Mouse (Mus musculus) hindbrain, postnatal 0 days (tissue): ENCODE measurements around the gene Dlk2. TPM values are rescaled to one million over a fixed set of nuclear protein-coding genes. Genes with fewer than 3 reads are reported as not detected.

Experiments used
- ATAC-seq: fragments of 200-750 bp; cut with Nextera tagmentation; 2 replicates; pipeline ENCODE4 v1.8.0; 2017; ENCODE audit warnings: mild to moderate bottlenecking, moderate TSS enrichment, moderate library complexity
- DNase-seq: peaks from one replicate; pipeline ENCODE4 v3.0.0-alpha.2; 2015; ENCODE audit warnings: low spot score
- H3K27ac ChIP-seq: fragments of 300-500 bp; sonication (generic); 2 replicates; pipeline ENCODE4 v1.5.1; 2014; ENCODE audit warnings: mild to moderate bottlenecking
- H3K27me3 ChIP-seq: fragments of 300-500 bp; sonication (generic); 2 replicates; pipeline ENCODE4 v1.6.1; 2014; ENCODE audit warnings: low read length, mixed read lengths; ENCODE audit not compliant: insufficient read depth
- H3K36me3 ChIP-seq: fragments of 300-500 bp; sonication (generic); 2 replicates; pipeline ENCODE4 v1.6.1; 2014; ENCODE audit warnings: low read length, mixed read lengths; ENCODE audit not compliant: insufficient read depth
- H3K4me1 ChIP-seq: fragments of 300-500 bp; sonication (generic); 2 replicates; pipeline ENCODE4 v1.6.1; 2014; ENCODE audit warnings: antibody characterized with exemption, low read length, mixed read lengths; ENCODE audit not compliant: insufficient read depth
- H3K4me2 ChIP-seq: fragments of 300-500 bp; sonication (generic); 2 replicates; pipeline ENCODE4 v1.6.1; 2014; ENCODE audit warnings: low read depth, mild to moderate bottlenecking, low read length, moderate library complexity, mixed read lengths
- H3K4me3 ChIP-seq: fragments of 300-500 bp; sonication (generic); 2 replicates; pipeline ENCODE4 v1.5.1; 2014; ENCODE audit warnings: low read length
- H3K9ac ChIP-seq: fragments of 300-500 bp; sonication (generic); replicated peaks from 2 replicates; pipeline ENCODE4 v1.6.1; 2014; ENCODE audit warnings: mild to moderate bottlenecking, low read length, moderate library complexity, mixed read lengths
- H3K9me3 ChIP-seq: fragments of 300-500 bp; sonication (generic); 2 replicates; pipeline ENCODE4 v1.6.1; 2016; ENCODE audit warnings: low read length, mixed read lengths
- CTCF ChIP-seq: IDR thresholded peaks from 2 replicates; pipeline ENCODE4 v1.5.1; 2016; ENCODE audit warnings: antibody characterized with exemption, control low read depth, low read depth
- whole genome bisulfite sequencing: fragments of 180-500 bp; shearing (Covaris S2); extraction: QIAGEN DNeasy Blood & Tissue Kit; methylation state at CpG from one replicate; pipeline ENCODE4 v1.1.7; 2014; 5-methylcytosine and 5-hydroxymethylcytosine counted together
- polyA plus RNA-seq: library from polyadenylated mRNA; unstranded; fragments of >200 nt; fragmentation: Nextera tagmentation; extraction: Ambion mirVana; gene quantifications from 2 replicates; pipeline ENCODE4 v1.2.1, GENCODE M21; 2015
- total RNA-seq: library from RNA; depleted of rRNA; stranded (reverse); fragments of >200 nt; gene quantifications from 2 replicates; pipeline ENCODE4 v1.2.3, GENCODE M21; 2014

Gene Dlk2
- total and polyA plus RNA-seq, 2 experiments from 2014 or later = 23.9 to 67.7 TPM

- WGBS = 85% methylated on average over 5 of the region's 5 CpGs
- TF ChIP-seq CTCF = no peak
- Histone ChIP-seq H3K4me3 (no peak overlapping the region), H3K9me3 (no peaks in the 10 kb centered on the region), H3K4me2 (no peak overlapping the region), H3K36me3 (no peaks in the 10 kb centered on the region), H3K4me1 (no peaks in the 10 kb centered on the region), H3K27ac (no peak overlapping the region), H3K27me3 (no peaks in the 10 kb centered on the region), H3K9ac (no peak overlapping the region)
- no peak for ATAC-seq
- DNase-seq = no peak
Measured at GRCm38 (mm10) chr17:46272675-46273074, 24.5 kb upstream of the Dlk2 start.

DNA sequence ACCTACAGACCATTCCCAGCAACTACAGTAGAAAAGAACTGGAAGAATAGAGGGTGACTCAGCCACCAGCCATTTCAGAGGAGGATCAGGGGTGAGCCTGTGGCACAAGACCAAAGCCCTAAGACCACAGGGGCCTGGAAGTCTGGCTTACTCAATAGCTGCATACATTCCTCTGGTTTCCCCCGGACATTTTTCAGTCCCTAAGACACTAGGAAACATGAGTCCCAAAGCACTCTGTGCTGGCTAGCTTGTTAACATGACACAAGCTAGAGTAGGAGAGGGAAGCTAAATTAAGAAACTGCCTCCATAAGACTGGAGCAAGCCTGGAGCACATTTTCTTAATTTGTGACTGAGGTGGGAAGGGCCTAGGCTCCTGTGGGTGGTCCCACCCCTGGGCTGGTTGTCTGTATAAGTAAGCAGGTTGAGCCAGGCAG lies 23.4 kb upstream of the Dlk2 start:
- H3K27me3 ChIP-seq = no peaks in the 10 kb centered on the region
- H3K9me3 ChIP-seq = no peaks in the 10 kb centered on the region
- no peak overlapping the region for H3K4me3 ChIP-seq
- no peak overlapping the region for H3K9ac ChIP-seq
- H3K4me1 ChIP-seq = no peaks in the 10 kb centered on the region
- ATAC-seq (no peak), DNase-seq (no peak)
- no peaks in the 10 kb centered on the region for H3K36me3 ChIP-seq
- no peak overlapping the region for H3K4me2 ChIP-seq
- no peak for TF ChIP-seq CTCF
- 52% methylated on average over 1 of the region's 1 CpGs for WGBS
- no peak overlapping the region for H3K27ac ChIP-seq

DNA sequence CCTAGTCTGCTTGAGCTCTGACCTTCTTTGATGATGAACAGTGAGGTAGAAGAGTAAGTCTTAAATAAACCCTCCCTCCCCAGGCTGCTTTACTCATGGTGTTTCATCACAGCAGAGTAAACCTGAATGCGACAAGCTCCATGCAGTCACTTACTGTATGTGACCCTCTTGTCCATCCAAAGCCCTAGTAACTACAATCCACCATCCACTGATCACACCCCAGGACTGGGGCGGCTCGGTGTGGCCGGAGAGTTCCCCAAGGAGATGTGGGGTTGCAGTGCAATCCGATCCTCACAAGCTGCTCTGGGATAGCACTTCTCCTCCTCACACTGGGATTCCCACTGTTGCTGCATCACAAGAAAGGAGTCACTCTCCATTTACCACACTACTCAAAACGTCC lies 22.8 kb upstream of the Dlk2 start:
- peaks cover 4% of the 10 kb centered on the region; the same call in 1 of the 2 replicates for H3K36me3 ChIP-seq
- TF ChIP-seq CTCF = no peak

DNA sequence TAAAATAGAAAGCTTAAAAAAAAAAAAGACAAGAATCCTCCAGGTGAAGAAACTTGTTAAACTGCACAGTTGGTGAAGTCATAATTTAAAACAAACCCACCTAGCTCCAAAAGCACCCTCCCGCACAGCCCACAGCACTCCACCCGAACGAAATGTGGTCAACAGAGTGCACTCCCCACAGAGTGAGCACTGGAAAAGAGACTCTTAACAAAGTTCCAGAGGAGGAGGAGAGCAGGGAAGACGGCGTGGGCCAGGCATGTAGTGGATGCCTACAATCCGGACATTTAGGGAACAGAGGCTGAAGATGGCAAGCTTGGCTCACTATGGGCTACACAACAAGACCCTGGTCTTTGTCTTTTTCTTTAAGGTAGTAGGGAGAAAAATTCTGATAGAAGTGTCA lies 22.2 kb upstream of the Dlk2 start:
- H3K27me3 ChIP-seq = no peaks in the 10 kb centered on the region
- H3K4me1 ChIP-seq = no peaks in the 10 kb centered on the region
- H3K9me3 ChIP-seq = no peaks in the 10 kb centered on the region
- H3K36me3 ChIP-seq = peaks cover 4% of the 10 kb centered on the region; the same call in 1 of the 2 replicates
- no peak for TF ChIP-seq CTCF
- ATAC-seq = no peak
- DNase-seq = no peak
- H3K4me3 ChIP-seq = no peak overlapping the region
- H3K27ac ChIP-seq = no peak overlapping the region
- 87% methylated on average over 6 of the region's 6 CpGs for WGBS
- H3K9ac ChIP-seq = no peak overlapping the region
- H3K4me2 ChIP-seq = no peak overlapping the region

More for the DNA sequence above, 22.8 kb upstream of the Dlk2 start:
- Histone ChIP-seq H3K9me3 (no peaks in the 10 kb centered on the region), H3K4me3 (no peak overlapping the region), H3K27me3 (no peaks in the 10 kb centered on the region), H3K9ac (no peak overlapping the region), H3K4me1 (no peaks in the 10 kb centered on the region), H3K27ac (no peak overlapping the region), H3K4me2 (no peak overlapping the region)
- 80% methylated on average over 6 of the region's 6 CpGs for WGBS
- no peak for ATAC-seq
- no peak for DNase-seq

DNA sequence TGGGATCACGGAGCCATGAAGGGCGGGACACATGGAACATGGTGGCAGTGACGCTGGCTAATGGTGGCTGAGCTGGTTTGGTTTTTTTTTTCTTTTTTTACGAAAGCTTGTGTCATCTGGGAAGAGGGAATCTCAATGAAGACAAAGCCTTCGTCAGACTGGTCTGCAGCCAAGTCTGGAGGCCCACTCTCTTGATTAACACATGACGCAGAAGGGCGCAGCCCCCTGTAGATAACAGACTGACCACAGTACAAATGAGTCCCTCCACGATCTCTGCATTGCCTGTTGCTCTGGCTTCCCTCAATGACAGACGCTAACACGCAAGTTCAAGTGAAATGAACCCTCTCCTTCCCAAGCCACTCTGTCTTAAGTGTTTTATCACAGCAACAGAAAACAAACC lies 21.7 kb upstream of the Dlk2 start:
- no peak for ATAC-seq

DNA sequence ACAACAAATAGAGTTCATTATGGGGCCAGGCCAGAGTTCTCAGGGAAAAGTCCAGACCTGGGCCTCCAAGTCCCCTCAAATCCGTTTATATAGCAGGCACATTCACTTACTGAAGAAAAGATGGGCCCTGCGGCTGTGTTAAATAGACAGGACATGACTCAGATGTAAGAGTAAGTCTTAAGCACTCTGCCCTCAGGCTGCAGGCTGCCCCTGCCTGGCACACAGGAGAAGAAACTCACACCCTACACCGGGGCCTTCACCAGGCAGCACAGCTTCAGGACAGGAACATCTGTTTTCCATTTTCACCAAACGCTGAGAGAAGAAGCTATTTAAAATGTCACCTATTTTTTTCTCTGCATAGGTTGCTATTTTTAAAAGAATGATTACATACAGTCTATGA lies 19.6 kb upstream of the Dlk2 start:
- DNase-seq = no peak
- 83% methylated on average over 4 of the region's 4 CpGs for WGBS

More for the DNA sequence above, 21.7 kb upstream of the Dlk2 start:
- no peak for TF ChIP-seq CTCF
- peaks cover 4% of the 10 kb centered on the region; the same call in 1 of the 2 replicates for H3K36me3 ChIP-seq
- no peaks in the 10 kb centered on the region for H3K4me1 ChIP-seq
- no peak overlapping the region for H3K9ac ChIP-seq
- no peak overlapping the region for H3K4me3 ChIP-seq
- no peaks in the 10 kb centered on the region for H3K9me3 ChIP-seq
- WGBS = 91% methylated on average over 10 of the region's 10 CpGs
- no peak overlapping the region for H3K27ac ChIP-seq
- DNase-seq = no peak
- H3K27me3 ChIP-seq = no peaks in the 10 kb centered on the region
- no peak overlapping the region for H3K4me2 ChIP-seq

GRCm38 (mm10) chr17:46278011-46278765 lies 19.0 kb upstream of the Dlk2 start:
- Histone ChIP-seq H3K9me3 (no peaks in the 10 kb centered on the region), H3K4me1 (no peaks in the 10 kb centered on the region; the same call in 1 of the 2 replicates), H3K4me3 (no peak overlapping the region), H3K27ac (no peak overlapping the region), H3K27me3 (no peaks in the 10 kb centered on the region), H3K4me2 (no peak overlapping the region), H3K36me3 (peaks cover 4% of the 10 kb centered on the region; the same call in 1 of the 2 replicates), H3K9ac (no peak overlapping the region)
- WGBS = 89% methylated on average over 12 of the region's 12 CpGs
- TF ChIP-seq CTCF = no peak
- DNase-seq = no peak
- ATAC-seq = no peak

More for the DNA sequence above, 19.6 kb upstream of the Dlk2 start:
- Histone ChIP-seq H3K27ac (no peak overlapping the region), H3K9ac (no peak overlapping the region), H3K36me3 (peaks cover 4% of the 10 kb centered on the region; the same call in 1 of the 2 replicates), H3K4me2 (no peak overlapping the region), H3K4me3 (no peak overlapping the region), H3K27me3 (no peaks in the 10 kb centered on the region), H3K4me1 (no peaks in the 10 kb centered on the region), H3K9me3 (no peaks in the 10 kb centered on the region)
- no peak for TF ChIP-seq CTCF
- ATAC-seq = no peak
